Mouse (Mus musculus): ENCODE measurements around the gene Bcl2. TPM values are rescaled to one million over a fixed set of nuclear protein-coding genes. Genes with fewer than 3 reads are reported as not detected.

Gene Bcl2
- total RNA-seq, 2 experiments from 2014 or later, result 7.8 to 8.1 TPM

DNA sequence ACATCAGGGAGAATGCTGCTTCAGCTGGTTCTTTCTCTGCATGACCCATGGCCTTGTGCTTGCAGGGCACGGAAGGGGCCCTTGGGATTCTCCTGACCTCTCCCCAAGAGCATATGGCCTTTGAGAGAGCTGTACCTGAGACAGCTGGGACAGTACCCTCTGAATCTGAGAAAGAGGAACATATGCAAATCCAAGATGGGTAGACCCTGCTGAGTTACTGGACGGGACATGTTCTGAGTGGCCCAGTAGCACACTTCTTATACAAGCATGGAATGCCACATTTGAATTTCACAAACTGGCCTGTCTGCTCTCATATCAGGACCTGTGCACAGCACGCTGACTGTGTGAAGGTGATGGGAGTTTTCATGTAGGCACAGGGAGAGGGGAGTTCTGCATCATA, 31.2 kb downstream of the Bcl2 start:
- TF ChIP-seq CTCF (conservative IDR thresholded peaks at IDR 0.05), result no peak
- DNase-seq (ENCODE audit: low spot score in 2 of 2), result no peak

DNA sequence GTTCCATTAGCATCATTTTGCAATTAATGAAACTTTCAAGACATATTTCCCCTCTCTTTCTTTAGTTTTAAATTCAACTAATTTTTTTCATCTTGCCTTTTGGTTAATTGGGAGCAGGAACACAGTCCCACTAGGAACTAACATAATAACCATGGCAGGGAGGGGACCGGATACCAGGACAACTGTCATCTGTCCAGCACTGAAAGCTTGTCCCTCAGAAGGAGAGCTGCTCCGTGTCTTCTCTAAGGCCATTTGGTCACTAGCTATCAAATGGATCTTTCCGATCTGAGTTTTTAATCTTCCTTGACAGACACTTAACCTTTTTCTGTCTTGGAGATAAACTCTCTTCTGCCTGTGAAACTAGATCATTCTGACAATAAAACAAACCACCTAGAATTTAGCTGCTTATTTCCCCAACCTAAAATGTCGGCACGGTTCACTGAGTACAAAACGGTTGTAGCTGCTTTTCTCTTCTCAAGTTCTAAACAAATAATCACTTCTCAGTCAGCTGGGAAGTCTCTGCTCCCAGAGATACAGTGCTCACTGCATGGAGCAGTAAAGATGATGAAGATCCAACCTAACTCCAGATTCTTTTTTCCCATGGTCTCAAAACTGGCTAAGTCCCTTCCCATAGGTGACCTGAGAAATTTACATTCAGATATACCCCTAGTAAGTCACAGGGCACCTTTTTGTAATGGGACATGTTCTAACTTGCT, 34.1 kb downstream of the Bcl2 start:
- Histone ChIP-seq H3K4me3 (no peak overlapping the region), H3K27ac (no peak overlapping the region)
- no peak for TF ChIP-seq CTCF (conservative IDR thresholded peaks at IDR 0.05)
- no peak for DNase-seq (ENCODE audit: low spot score in 2 of 2)

More for the DNA sequence above, 31.2 kb downstream of the Bcl2 start:
- Histone ChIP-seq H3K27ac (no peak overlapping the region), H3K4me3 (no peak overlapping the region)

DNA sequence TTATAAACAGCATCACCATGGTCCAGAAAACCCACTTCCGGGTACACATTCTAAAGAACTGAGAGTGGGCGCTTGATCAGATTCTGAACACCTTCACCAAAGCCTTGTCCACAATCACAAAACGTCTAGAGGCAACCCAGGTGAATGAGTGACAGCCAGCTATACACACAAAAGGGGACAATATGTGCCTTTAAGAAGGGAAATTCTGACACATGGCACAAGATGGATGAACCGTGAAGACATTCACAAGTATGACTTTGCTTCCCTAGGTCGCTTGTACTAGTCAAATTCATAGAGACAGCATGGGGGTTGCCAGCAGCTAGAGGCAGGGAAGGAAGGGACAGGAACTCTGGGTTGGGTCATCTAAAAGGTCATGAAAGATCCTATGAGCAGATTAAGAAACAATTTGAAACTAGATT, 36.0 kb downstream of the Bcl2 start:
- Histone ChIP-seq H3K27ac (no peak overlapping the region), H3K4me3 (no peak overlapping the region)
- TF ChIP-seq CTCF (conservative IDR thresholded peaks at IDR 0.05), result no peak
- no peak for DNase-seq (ENCODE audit: low spot score in 2 of 2)

DNA sequence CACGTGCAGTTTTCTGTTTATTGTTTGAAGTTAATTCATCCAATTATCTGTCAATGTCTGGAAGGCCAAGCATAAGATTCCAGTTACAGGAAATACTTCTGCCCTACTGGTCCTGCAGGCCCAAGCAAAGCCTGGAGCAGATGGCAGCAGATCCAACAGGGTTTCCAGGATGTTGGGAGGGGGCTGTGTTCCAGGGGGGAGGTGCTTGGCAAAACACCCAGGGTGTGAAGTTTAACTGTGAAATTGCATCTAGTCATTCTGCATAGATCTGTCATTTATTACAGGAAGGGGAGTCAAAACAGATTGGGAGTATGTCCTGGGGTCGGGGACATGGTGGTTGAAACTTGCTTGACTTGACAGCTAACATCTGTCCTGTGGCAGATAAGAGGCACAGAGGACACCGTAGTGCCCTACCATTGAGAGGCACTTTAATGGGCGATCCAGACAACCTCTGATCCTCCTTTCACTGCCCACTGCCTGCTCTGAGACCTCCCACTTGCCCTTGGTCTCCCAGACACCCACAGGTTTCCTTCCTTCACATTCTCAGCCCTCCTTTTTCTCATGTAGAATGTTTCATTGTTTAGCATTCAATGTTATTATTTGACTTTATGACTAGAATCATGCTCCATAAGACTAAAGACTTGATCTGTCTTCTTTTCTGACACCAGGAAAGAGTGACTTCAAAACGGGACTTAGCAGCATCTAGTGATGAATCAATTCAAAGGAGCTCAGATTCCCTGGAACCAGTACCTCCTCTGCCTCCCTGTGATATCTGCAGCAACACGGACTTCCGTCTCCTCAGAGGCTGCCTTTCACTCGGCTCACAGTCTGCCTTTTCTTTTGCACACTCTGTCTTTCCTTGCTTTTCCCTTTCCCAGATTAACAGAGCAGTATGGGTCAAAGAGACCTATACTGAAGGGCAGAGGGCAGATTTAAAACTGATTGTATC, 47.7 kb downstream of the Bcl2 start:
- Histone ChIP-seq H3K4me3 (no peak overlapping the region), H3K27ac (no peak overlapping the region)
- no peak for DNase-seq (ENCODE audit: low spot score in 2 of 2)
- no peak for TF ChIP-seq CTCF (conservative IDR thresholded peaks at IDR 0.05)

DNA sequence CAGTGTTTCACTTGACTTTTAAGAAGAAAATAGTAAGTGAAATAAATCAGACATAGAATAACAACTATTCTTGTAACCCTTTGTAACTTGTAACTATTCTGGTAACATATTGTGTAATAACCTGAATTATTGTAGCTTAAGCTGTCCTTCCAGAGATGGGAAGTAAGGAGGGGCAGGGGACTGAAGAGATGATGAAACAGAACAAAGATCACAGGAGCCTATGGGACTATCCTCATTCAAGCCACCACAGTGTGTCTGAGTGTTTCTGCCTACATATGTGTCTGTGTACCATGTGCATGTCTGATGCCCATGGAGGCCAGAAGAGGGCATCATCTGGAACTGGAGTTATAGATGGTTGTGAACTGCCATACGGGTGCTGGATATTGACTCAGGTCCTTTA, 49.1 kb downstream of the Bcl2 start:
- no peak overlapping the region for H3K4me3 ChIP-seq
- no peak for TF ChIP-seq CTCF (conservative IDR thresholded peaks at IDR 0.05)
- H3K27ac ChIP-seq, result no peak overlapping the region
- no peak for DNase-seq (ENCODE audit: low spot score in 2 of 2)

DNA sequence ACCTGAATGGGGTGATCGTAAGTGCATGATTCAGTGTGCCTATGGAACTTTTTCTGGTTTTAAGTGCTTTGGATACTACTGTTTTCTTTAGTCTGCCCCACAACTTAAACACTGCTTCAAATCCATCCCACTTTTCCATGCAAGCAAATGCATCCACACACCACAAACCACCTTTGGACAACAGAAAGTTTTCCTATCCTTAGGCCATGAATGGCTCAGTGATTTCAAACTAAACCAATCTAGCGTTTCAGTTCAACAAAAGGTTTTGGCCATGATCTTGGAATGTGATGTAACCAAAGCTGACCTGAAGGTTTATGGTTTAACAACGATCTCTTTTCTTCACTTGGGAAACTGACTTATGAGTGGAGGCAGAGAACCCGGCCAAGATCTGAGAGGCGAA, 51.6 kb downstream of the Bcl2 start:
- no peak overlapping the region for H3K27ac ChIP-seq
- TF ChIP-seq CTCF (conservative IDR thresholded peaks at IDR 0.05), result no peak
- H3K4me3 ChIP-seq, result no peak overlapping the region
- no peak for DNase-seq (ENCODE audit: low spot score in 2 of 2)

DNA sequence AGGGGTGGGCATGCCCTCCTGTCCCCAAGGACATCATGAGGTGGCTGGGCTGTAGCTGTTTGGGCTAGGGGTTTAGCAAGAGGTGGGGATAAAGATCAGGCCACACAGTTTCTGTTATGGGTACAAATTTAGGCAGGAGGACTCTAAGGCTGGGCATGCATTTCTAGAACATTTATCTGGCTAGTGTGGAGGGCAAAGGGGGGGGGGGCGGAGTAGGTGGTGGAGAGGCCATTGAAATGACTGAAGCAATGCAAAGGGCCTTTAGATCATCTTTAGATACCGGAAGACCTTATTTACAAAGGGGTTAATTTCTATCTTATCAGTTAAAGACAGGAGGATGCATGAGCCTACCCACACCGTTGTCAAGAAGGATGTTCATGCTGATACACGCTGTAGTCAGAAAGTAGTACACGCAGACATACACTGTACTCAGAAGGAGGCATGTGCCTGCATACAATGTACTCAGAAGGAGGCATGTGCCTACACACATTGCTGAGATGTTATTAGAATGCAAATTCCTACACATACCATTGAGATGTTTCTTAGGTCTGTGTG, 55.7 kb downstream of the Bcl2 start:
- Histone ChIP-seq H3K27ac (no peak overlapping the region), H3K4me3 (no peak overlapping the region)
- DNase-seq (ENCODE audit: low spot score in 2 of 2), result no peak
- no peak for TF ChIP-seq CTCF (conservative IDR thresholded peaks at IDR 0.05)

DNA sequence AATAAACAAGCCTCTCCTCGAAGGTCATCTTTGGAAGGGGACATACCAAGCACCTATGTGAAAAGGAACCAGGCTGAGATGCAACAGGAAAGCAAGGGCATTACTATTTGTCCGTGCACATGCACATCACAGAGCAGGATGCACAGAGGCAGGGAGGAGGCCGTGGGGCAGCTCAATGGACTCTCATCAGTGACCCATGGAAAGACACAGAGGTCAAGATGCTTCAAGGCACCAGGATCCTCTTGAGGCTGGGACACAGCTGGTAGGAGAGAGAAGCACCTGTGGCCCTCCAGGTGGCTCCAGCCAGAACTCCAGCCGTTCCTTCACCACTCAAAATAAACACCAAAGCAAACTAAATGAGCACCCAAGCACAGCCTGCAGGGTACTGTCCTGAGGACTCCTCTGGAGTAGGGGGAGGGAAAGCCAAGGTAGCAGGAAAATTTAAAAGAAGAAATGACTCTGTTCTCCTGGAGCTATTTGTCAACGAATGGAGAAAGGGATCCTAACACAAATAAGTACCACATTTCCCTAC, 57.8 kb downstream of the Bcl2 start:
- H3K4me3 ChIP-seq, result no peak overlapping the region
- no peak overlapping the region for H3K27ac ChIP-seq
- no peak for DNase-seq (ENCODE audit: low spot score in 2 of 2)
- no peak for TF ChIP-seq CTCF (conservative IDR thresholded peaks at IDR 0.05)

DNA sequence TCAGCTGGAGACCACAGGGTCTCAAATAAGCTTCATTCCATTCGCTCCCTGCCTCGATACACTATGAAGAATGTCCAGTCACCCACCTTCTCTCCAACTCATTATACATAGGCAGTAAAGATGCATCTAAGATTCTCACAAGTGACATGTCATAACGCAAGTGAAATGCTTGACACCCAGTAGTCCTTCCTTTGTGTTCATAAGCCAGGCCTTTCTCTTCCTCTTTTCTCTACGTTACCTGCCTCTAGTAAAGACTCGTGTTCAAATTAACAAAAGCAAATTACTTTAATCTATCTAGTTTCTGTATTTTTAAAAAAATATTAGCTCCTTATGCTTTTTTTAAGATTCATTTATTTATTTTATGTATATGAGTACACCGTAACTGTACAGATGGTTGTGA, 59.8 kb downstream of the Bcl2 start:
- Histone ChIP-seq H3K27ac (no peak overlapping the region; the same call in 1 of the 2 replicates), H3K4me3 (no peak overlapping the region)
- no peak for DNase-seq (ENCODE audit: low spot score in 2 of 2)
- TF ChIP-seq CTCF (conservative IDR thresholded peaks at IDR 0.05), result no peak

DNA sequence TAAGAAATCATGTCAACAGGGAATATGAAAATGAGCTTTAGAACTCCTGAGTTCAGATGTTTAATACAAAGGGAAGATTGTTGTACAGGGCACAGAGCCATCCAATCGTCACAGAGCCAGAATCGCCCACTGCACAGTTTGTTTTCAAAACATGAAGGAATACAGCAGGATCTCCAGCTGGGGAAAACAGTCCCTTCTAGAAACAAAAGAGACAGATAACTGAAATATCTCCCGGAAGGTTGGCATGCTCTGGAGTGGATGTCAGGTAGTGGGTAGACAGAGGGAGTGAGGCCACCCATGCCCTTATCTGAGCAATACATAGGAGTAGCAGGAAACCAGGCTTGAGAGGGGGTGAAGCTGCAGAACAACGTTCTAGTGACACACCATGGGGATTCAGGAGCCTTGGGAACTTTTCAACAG, 60.6 kb downstream of the Bcl2 start:
- peak; percentile 25 to 36 for DNase-seq (ENCODE audit: low spot score in 2 of 2)
- Histone ChIP-seq H3K4me3 (no peak overlapping the region), H3K27ac (peak overlapping the region; percentile 56)
- TF ChIP-seq CTCF (conservative IDR thresholded peaks at IDR 0.05), result no peak

DNA sequence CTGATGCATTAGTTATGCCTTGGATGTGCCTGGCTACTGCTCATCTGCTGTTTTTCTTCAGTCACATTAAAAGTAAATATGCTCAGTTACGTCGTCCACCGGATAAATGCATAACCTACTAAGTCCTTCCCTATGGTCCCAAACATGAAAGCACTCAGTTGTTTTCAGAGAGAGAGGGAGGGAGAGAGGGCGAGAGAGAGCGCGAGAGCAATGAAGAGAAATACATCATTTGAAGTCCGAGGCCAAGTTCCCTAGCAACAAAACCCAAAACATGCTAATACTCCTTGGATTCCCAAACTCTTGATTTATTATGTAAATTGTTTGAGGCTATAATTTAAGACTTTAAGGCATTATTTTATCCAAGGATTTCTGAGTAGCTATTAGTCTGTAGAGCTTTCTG, 62.9 kb downstream of the Bcl2 start:
- no peak overlapping the region for H3K27ac ChIP-seq
- no peak for TF ChIP-seq CTCF (conservative IDR thresholded peaks at IDR 0.05)
- DNase-seq (ENCODE audit: low spot score in 2 of 2), result no peak
- no peak overlapping the region for H3K4me3 ChIP-seq

DNA sequence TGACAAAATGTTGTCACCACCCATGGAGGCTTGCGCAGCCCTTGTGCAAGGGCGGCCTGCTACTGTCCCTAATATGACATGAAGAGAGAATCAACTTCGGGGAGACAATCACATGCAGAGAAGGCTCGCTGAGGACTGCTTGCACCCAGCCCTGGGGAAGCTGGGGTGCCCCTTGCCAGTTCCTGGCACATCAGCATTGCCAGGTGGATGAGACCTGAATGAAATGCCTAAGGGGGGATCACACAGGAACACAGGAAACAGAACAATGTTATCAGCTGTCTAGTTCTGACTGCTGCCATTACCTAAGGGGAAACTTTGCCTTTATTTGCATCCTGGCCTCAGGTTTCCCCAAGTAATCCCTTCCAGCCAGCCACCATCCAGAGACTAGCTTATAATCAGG, 63.6 kb downstream of the Bcl2 start:
- no peak overlapping the region for H3K4me3 ChIP-seq
- no peak for DNase-seq (ENCODE audit: low spot score in 2 of 2)
- no peak overlapping the region for H3K27ac ChIP-seq
- TF ChIP-seq CTCF (conservative IDR thresholded peaks at IDR 0.05), result no peak

DNA sequence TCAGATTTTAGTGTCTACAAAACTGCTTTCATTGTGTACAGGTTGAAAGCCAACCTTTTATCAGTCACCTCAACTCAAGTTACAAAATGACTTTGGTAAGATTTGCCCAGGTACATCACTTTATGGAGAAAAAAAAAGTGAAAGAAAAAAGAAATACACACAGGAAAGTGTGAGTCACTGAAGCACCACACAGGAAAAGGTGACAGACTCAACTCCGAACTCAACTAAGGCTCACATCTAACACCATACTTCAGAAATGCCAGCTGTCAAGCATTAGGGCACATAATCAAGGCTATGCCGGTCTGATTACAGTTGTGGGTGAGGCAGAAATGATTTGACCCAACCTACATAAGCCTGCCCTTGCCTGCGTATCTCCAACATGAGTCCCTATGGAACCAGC, 66.7 kb downstream of the Bcl2 start:
- TF ChIP-seq CTCF (conservative IDR thresholded peaks at IDR 0.05), result no peak
- DNase-seq (ENCODE audit: low spot score in 2 of 2), result no peak
- no peak overlapping the region for H3K4me3 ChIP-seq
- no peak overlapping the region for H3K27ac ChIP-seq

All from layer of hippocampus, adult 2 months (tissue).